Mouse (Mus musculus): ENCODE results near the gene Siglec1. TPM values are rescaled to one million over a fixed set of nuclear protein-coding genes. Genes with fewer than 3 reads are reported as not detected.

Gene Siglec1
- total RNA-seq, 2 experiments from 2014 or later = 0.36 to 0.47 TPM

DNA sequence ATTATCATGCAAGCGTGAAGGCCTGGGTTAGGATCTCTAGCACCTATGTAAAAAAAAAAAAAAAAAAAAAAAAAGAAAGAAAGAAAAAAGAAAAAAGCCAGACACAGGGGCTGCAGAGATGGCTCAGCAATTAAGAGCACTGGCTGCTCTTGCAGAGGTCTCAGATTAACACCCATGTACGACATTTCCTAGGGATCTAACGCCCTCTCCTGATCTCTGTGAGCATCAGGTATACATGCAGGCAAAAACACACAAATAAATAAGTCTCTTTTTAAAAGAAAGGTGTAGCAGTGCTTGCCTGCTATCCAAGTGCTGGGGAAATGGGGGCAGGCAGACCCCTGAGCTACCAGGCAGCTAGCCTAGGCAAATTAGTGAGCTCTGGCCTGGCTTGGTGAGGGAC, 15.0 kb upstream of the Siglec1 start:
- DNase-seq (ENCODE audit: low spot score in 2 of 2) = no peak

DNA sequence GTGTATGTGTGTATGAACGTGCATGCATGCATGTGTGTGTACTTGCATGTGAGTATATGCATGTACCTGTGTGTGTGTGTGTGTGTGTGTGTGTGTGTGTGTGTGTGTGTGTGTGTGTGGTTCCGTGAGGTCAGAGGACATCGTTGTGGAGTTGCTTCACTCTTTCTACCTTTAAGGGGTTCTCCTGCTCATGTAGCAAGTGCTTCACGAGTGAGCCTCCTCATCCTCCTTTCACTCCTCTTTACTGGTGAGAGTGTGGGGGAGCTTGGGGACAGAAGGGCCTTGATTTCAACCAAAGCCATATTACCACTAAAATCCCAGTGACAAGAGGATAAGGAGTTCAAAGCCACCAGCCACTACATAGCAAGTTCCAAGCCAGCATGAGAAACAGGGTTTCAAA, 10.5 kb upstream of the Siglec1 start:
- DNase-seq (ENCODE audit: low spot score in 2 of 2) = no peak

GRCm38 (mm10) chr2:131096101-131096795, 9.7 kb upstream of the Siglec1 start:
- DNase-seq (ENCODE audit: low spot score in 2 of 2) = no peak

GRCm38 (mm10) chr2:131094823-131095222, 8.3 kb upstream of the Siglec1 start:
- DNase-seq (ENCODE audit: low spot score in 2 of 2) = peak; percentile 54 to 83

DNA sequence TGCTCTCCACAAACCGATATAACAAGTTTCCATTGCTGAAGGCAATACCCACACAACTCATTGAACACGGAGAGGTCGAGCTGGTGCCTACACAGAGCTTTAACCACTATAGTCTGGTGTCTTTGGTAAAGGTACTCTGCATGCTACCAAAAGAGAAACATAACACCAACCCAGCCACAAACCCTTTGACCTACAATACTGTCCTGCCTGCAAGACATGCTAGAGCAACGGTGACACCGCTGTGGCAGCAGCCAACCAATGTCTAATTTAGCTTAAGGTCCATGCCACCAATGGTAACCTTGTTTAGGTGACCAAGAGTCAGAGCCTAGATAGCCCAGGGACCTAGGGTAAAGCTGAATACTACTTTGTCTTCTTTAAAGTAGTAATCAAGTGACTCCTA, 7.0 kb upstream of the Siglec1 start:
- DNase-seq (ENCODE audit: low spot score in 2 of 2) = no peak

GRCm38 (mm10) chr2:131090852-131091251, 4.3 kb upstream of the Siglec1 start:
- no peak for DNase-seq (ENCODE audit: low spot score in 2 of 2)

GRCm38 (mm10) chr2:131089634-131090033, 3.1 kb upstream of the Siglec1 start:
- DNase-seq (ENCODE audit: low spot score in 2 of 2) = no peak

DNA sequence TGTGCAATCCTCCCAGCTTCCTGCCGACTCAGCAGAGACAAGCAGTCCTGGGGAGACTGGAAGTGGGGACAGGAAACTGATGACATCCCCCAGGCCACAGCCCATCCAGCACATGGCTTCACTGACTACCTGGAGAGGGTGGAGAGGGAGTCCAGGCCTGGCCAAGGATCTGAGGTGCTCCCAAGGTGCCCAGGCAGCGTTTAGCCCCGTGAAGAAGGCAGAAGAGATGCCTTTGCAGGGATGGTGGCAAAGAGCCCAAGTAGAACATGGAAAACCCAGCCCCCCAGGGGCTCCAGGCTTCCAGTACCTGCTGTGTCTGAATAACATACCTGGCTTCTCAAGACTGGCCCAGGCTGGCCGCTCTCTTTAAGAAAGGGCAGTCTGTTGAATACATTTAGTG, 2.0 kb upstream of the Siglec1 start:
- no peak for DNase-seq (ENCODE audit: low spot score in 2 of 2)

GRCm38 (mm10) chr2:131084206-131084605, 2.4 kb downstream of the Siglec1 start:
- no peak for DNase-seq (ENCODE audit: low spot score in 2 of 2)

DNA sequence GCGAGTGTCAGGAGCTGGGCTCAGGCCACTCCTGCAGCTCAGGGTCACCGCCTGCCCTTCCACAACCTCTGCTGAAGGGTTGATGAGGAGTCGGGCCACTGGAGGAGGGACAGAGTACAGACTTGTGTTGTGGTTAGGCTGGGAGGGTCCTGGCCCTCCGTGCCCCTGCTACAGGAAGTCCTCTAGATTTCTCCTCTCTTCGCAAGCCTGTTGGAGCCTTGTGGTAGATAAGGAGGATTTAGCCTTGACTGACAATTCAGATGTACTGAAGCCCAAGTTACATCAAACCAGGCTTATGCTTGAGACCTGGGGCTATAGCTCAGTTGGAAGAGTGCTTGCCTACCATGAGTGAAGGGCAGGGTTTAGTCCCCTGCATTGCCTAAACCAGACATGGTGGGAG, 6.1 kb downstream of the Siglec1 start:
- DNase-seq (ENCODE audit: low spot score in 2 of 2) = no peak

GRCm38 (mm10) chr2:131072536-131072935, 14.0 kb downstream of the Siglec1 start:
- DNase-seq (ENCODE audit: low spot score in 2 of 2) = no peak

- DNase-seq (ENCODE audit: low spot score in 2 of 2) = peak in 1 of 2 experiments; percentile 20
Measured at GRCm38 (mm10) chr2:131067481-131067880, 19.1 kb downstream of the Siglec1 start.

GRCm38 (mm10) chr2:131066342-131066741, 20.2 kb downstream of the Siglec1 start:
- peak in 1 of 2 experiments; percentile 18 for DNase-seq (ENCODE audit: low spot score in 2 of 2)

DNA sequence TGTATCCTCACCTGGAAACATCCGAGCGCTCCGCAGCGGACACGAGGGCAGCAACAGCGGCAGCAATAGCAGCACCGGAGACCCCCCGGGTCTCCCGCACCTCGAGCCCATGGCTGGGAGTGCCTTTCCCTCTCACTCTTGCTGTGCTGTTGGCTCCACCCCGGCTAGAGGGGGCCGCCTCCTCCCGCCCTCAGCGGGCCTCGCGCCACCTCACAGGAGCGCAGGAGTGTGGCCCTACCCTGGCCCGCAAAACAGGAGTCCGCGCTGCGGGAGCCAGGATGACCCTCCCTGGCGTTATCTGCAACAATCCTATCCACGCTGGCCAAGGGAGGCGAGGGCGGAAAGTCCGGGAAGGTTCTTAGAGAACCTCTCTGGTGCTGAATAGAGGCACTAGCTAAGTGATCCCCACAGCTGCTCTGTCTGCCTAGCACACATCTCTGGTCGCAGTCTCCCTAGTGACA, 23.1 kb downstream of the Siglec1 start, which contains the start of gene Adam33:
Gene Adam33, minus strand, starts transcription at position 411 of the 461 bp plus-strand sequence.
- no peak for DNase-seq (ENCODE audit: low spot score in 2 of 2)

DNA sequence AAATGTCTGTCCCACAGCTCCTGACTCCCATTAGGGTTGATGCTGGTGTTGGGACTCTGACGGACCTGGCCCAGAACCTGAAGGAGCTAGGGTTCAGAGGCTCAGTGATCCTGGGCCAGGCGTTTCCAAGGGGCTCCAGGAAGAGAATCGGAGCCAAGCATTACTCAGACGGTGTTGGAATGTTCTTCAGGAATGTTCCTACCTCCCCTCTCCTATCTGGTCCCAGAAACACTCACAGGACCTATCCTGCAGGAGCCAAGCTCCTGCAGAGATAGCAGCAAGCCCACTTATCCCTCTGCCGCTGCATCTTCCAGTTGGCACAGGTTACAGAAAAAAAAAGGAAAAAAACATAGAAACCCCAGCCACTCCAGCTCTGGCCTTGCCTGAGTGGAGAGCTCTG, 25.0 kb downstream of the Siglec1 start:
- DNase-seq (ENCODE audit: low spot score in 2 of 2) = no peak

DNA sequence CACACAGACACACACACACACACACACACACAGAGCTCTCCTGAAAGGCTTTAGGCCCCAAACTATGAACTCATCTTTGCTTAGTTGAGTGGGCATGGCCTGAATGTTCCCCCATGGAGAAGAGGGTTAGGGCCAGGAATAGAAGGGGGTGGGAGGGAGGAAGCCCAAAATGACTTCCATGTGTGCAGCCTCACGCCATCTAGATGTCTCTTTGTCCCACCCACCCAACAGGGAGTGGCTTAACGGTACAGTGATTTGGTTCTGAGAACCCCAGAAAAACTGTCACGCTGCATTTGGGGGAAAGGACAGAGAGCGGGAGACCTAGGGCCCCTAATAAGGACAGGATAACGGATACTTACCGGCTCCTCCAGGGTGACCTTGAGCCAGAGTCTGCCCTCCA, 25.8 kb downstream of the Siglec1 start:
- DNase-seq (ENCODE audit: low spot score in 2 of 2) = no peak

- DNase-seq (ENCODE audit: low spot score in 2 of 2) = no peak
Measured at GRCm38 (mm10) chr2:131059781-131060540, 26.6 kb downstream of the Siglec1 start.

- DNase-seq (ENCODE audit: low spot score in 2 of 2) = no peak
Measured at GRCm38 (mm10) chr2:131059377-131059776, 27.2 kb downstream of the Siglec1 start.

- no peak for DNase-seq (ENCODE audit: low spot score in 2 of 2)
Measured at GRCm38 (mm10) chr2:131058672-131059071, 27.9 kb downstream of the Siglec1 start.

- peak in 1 of 2 experiments; percentile 29 for DNase-seq (ENCODE audit: low spot score in 2 of 2)
Measured at GRCm38 (mm10) chr2:131056191-131056590, 30.4 kb downstream of the Siglec1 start.

DNA sequence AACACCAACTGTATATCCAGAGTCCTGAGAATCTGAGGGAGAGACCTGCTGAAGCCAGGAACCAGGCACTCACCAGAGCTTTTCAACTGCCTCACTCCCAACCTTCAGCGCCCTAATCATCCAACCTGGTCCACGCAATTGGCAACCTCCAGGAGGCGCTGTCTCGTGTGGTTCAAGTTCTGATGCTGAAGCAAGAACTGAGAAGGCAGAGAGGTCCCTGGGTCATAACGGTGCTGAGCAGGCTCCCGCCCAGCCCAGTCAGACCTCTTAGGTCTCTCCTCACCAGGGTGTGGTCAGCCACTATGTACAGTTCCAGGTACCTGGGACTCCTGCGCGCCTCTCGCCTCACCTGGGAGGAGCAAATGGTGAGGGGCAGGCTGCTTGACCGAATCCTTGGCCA, 30.9 kb downstream of the Siglec1 start:
- peak in 1 of 2 experiments; percentile 30 for DNase-seq (ENCODE audit: low spot score in 2 of 2)

GRCm38 (mm10) chr2:131054646-131055264, 31.8 kb downstream of the Siglec1 start:
- no peak for DNase-seq (ENCODE audit: low spot score in 2 of 2)

Data from layer of hippocampus, adult 18-20 months (tissue).